Comparison of ENCODE assay signal across 21 mouse cellular contexts in the genomic region with DNA sequence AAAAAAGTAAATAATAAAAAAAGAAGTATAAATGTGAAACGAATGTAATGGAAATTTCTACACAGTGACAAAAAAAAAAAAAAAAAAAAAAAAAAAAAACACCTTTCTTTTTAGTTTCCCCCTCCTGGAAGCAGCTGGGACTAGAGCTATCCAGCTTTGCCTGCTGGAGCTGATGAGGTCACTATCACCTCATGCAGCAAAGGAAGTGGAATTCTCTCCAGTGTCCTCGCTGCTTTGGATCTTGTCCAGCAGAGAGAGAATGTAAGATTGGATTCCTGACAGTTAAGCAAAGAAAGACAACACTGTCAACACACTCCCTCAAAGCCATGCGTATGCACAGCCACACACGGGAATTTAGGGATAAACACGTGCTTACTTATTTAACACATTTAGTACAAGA.
A peak's percentile ranks its signal among the peaks of the same experiment; 100 is the strongest.
DNase-seq lines count a peak whose midpoint lies in the region; ATAC-seq lines count a peak whose summit lies in the region.
"Had no signal": no experiment of that assay in that cellular context is flagged by ENCODE, and none has a peak within 500 bp of the region (broad histone marks: within the 10 kb centered on the region; RNA-seq: fewer than 3 reads in every experiment).

No protein-coding gene starts in this region.

- peak; percentile 6 to 12 for DNase-seq in cerebellum, postnatal 10 days
- no peak for DNase-seq in cerebellum, postnatal 4 days (ENCODE audit: low spot score in 2 of 2)
- DNase-seq in heart, postnatal 25 days (ENCODE audit: low spot score), result no peak
- no peak for DNase-seq in limb, embryonic 10.5 days (ENCODE audit: low spot score)
- peak; percentile 16 for DNase-seq in 3T3-L1 (ENCODE audit: low read depth, low spot score)
- DNase-seq in thymus, postnatal 36 days, result no peak
- DNase-seq: adrenal gland, postnatal 25 days; cerebellum, adult 11-12 months; gastrocnemius, postnatal 14 days; spleen, adult 18-20 months; thymus, postnatal 25 days had no signal

- no peaks in the 10 kb centered on the region for H3K4me1 ChIP-seq in heart, embryonic 15.5 days (replicated peaks)
- H3K4me1 ChIP-seq in limb, embryonic 13.5 days, result no peaks in the 10 kb centered on the region
- no peaks in the 10 kb centered on the region for H3K4me1 ChIP-seq in limb, embryonic 10.5 days
- H3K4me1 ChIP-seq: forebrain, embryonic 13.5 days; hindbrain, embryonic 15.5 days; intestine, embryonic 15.5 days; liver, embryonic 15.5 days; midbrain, embryonic 13.5 days had no signal

- H3K4me2 ChIP-seq in heart, embryonic 15.5 days, result no peak overlapping the region
- H3K4me2 ChIP-seq in limb, embryonic 13.5 days (replicated peaks), result no peak overlapping the region
- H3K4me2 ChIP-seq: forebrain, embryonic 13.5 days; hindbrain, embryonic 15.5 days; intestine, embryonic 15.5 days; limb, embryonic 15.5 days; liver, embryonic 15.5 days; midbrain, embryonic 13.5 days had no signal

- no peak overlapping the region for H3K27ac ChIP-seq in heart, embryonic 15.5 days
- no peak overlapping the region for H3K27ac ChIP-seq in limb, embryonic 13.5 days
- H3K27ac ChIP-seq in limb, embryonic 10.5 days, result no peak overlapping the region
- H3K27ac ChIP-seq: forebrain, embryonic 13.5 days; hindbrain, embryonic 15.5 days; intestine, embryonic 15.5 days; limb, embryonic 15.5 days; liver, embryonic 15.5 days; midbrain, embryonic 13.5 days had no signal

- H3K4me3 ChIP-seq in heart, embryonic 15.5 days, result no peak overlapping the region
- no peak overlapping the region for H3K4me3 ChIP-seq in limb, embryonic 13.5 days
- H3K4me3 ChIP-seq in limb, embryonic 10.5 days, result no peak overlapping the region
- H3K4me3 ChIP-seq: erythroblast, embryonic 14.5 days; forebrain, embryonic 13.5 days; hindbrain, embryonic 15.5 days; intestine, embryonic 15.5 days; limb, embryonic 15.5 days; liver, embryonic 15.5 days; midbrain, embryonic 13.5 days; myocyte had no signal

- WGBS in heart, embryonic 15.5 days, result 26% methylated on average over 5 of the region's 5 CpGs
- WGBS in limb, embryonic 13.5 days, result 54% methylated on average over 5 of the region's 5 CpGs
- 87% methylated on average over 5 of the region's 5 CpGs for WGBS in limb, embryonic 10.5 days

- no peaks in the 10 kb centered on the region for H3K9me3 ChIP-seq in heart, embryonic 15.5 days (replicated peaks)
- H3K9me3 ChIP-seq in limb, embryonic 13.5 days, result no peaks in the 10 kb centered on the region
- H3K9me3 ChIP-seq in limb, embryonic 10.5 days (replicated peaks), result no peaks in the 10 kb centered on the region
- H3K9me3 ChIP-seq: forebrain, embryonic 13.5 days; hindbrain, embryonic 15.5 days; intestine, embryonic 15.5 days; limb, embryonic 15.5 days; liver, embryonic 15.5 days; midbrain, embryonic 13.5 days had no signal

- no peaks in the 10 kb centered on the region for H3K27me3 ChIP-seq in heart, embryonic 15.5 days
- H3K27me3 ChIP-seq in limb, embryonic 13.5 days, result no peaks in the 10 kb centered on the region
- H3K27me3 ChIP-seq in limb, embryonic 10.5 days (ENCODE audit: low read depth, poor library complexity, severe bottlenecking), result no peaks in the 10 kb centered on the region
- H3K27me3 ChIP-seq: forebrain, embryonic 13.5 days; hindbrain, embryonic 15.5 days; intestine, embryonic 15.5 days; limb, embryonic 15.5 days; liver, embryonic 15.5 days; midbrain, embryonic 13.5 days had no signal

- no peak overlapping the region for H3K9ac ChIP-seq in heart, embryonic 15.5 days
- no peak overlapping the region for H3K9ac ChIP-seq in limb, embryonic 13.5 days
- H3K9ac ChIP-seq: forebrain, embryonic 13.5 days; hindbrain, embryonic 15.5 days; intestine, embryonic 15.5 days; limb, embryonic 15.5 days; liver, embryonic 15.5 days; midbrain, embryonic 13.5 days had no signal

- no peaks in the 10 kb centered on the region for H3K36me3 ChIP-seq in heart, embryonic 15.5 days
- no peaks in the 10 kb centered on the region for H3K36me3 ChIP-seq in limb, embryonic 13.5 days
- no peaks in the 10 kb centered on the region for H3K36me3 ChIP-seq in limb, embryonic 10.5 days
- H3K36me3 ChIP-seq: hindbrain, embryonic 15.5 days; intestine, embryonic 15.5 days; limb, embryonic 15.5 days; liver, embryonic 15.5 days; midbrain, embryonic 13.5 days had no signal

- intact Hi-C loops in heart, postnatal 25 days (cut with DNase I), result no loop called here

- ATAC-seq in heart, embryonic 15.5 days (replicated peaks; ENCODE audit: insufficient number of reproducible peaks, insufficient read depth, low FRiP score, low read depth), result 0 out of 2 replicates have a peak, but pooled peaks have one; percentile 55
- ATAC-seq in limb, embryonic 13.5 days (ENCODE audit: low FRiP score, low read depth), result peak; percentile 83
- ATAC-seq: forebrain, embryonic 13.5 days; intestine, embryonic 15.5 days; midbrain, embryonic 13.5 days had no signal

Comparison
In these comparisons a context has a peak if more than half of its experiments do, and no peak if none do; other contexts are left out.
1. DNase-seq: peak in cerebellum, postnatal 10 days (2 of 2) and 3T3-L1 (single experiment); none in cerebellum, postnatal 4 days (0 of 2), heart, postnatal 25 days (single experiment), limb, embryonic 10.5 days (single experiment) and thymus, postnatal 36 days (0 of 2).